7 mouse cellular contexts compared by ENCODE assay signal in genomic region chr12:73578141-73578540, GRCm38 (mm10). TPM values are rescaled to one million over a fixed set of nuclear protein-coding genes. Genes with fewer than 3 reads are reported as not detected.
"Had no signal": no experiment of that assay in that cellular context is flagged by ENCODE, and none has a peak within 500 bp of the region (broad histone marks: within the 10 kb centered on the region; RNA-seq: fewer than 3 reads in every experiment).

No protein-coding gene starts in this region.

- DNase-seq: kidney, adult 9 months; kidney, postnatal 36 days; left cerebral cortex, postnatal 4 days; lung, adult 18-20 months; right cerebral cortex, postnatal 14 days had no signal

- ATAC-seq: midbrain, embryonic 16.5 days had no signal

RNA-seq across cellular contexts. Expression of gene Tmem30b, which starts 31.9 kb away (rescaled TPM):
- total RNA-seq: megakaryocyte-erythroid progenitor cell, adult 5-6 weeks had no signal
